Mouse (Mus musculus) forebrain, postnatal 0 days (tissue): ENCODE results near the gene Hoxd1. TPM values are rescaled to one million over a fixed set of nuclear protein-coding genes. Genes with fewer than 3 reads are reported as not detected.

Experiments used
- ATAC-seq: fragments of 200-750 bp; cut with Nextera tagmentation; 2 replicates; pipeline ENCODE4 v1.8.0; 2017; ENCODE audit warnings: mild to moderate bottlenecking, moderate library complexity
- DNase-seq: peaks from one replicate; pipeline ENCODE4 v3.0.0-alpha.2; 2015
- H3K27ac ChIP-seq: fragments of 300-500 bp; sonication (generic); 2 replicates; pipeline ENCODE4 v1.5.1; 2014; ENCODE audit warnings: low read depth, mild to moderate bottlenecking, antibody characterized with exemption, low read length, moderate library complexity, mixed read lengths
- H3K27me3 ChIP-seq: fragments of 300-500 bp; sonication (generic); 2 replicates; pipeline ENCODE4 v1.6.1; 2014; ENCODE audit warnings: mild to moderate bottlenecking, low read length, mixed read lengths; ENCODE audit not compliant: insufficient read depth
- H3K36me3 ChIP-seq: fragments of 300-500 bp; sonication (generic); 2 replicates; pipeline ENCODE4 v1.6.1; 2014; ENCODE audit warnings: mild to moderate bottlenecking, moderate library complexity; ENCODE audit not compliant: insufficient read depth
- H3K4me1 ChIP-seq: fragments of 300-500 bp; sonication (generic); 2 replicates; pipeline ENCODE4 v1.6.1; 2014; ENCODE audit warnings: antibody characterized with exemption; ENCODE audit not compliant: insufficient read depth
- H3K4me2 ChIP-seq: fragments of 300-500 bp; sonication (generic); 2 replicates; pipeline ENCODE4 v1.6.1; 2014; ENCODE audit warnings: low read depth, mild to moderate bottlenecking, moderate library complexity
- H3K4me3 ChIP-seq: fragments of 300-500 bp; sonication (generic); 2 replicates; pipeline ENCODE4 v1.5.1; 2014; ENCODE audit warnings: low read depth, low read length, mixed read lengths
- H3K9ac ChIP-seq: fragments of 300-500 bp; sonication (generic); 2 replicates; pipeline ENCODE4 v1.6.1; 2014; ENCODE audit warnings: mild to moderate bottlenecking
- H3K9me3 ChIP-seq: fragments of 300-500 bp; sonication (generic); 2 replicates; pipeline ENCODE4 v1.6.1; 2016; ENCODE audit warnings: low read length
- CTCF ChIP-seq: sonication (generic); IDR thresholded peaks from 2 replicates; pipeline ENCODE4 v1.5.1; 2016; ENCODE audit warnings: antibody characterized with exemption, control low read depth, low read depth
- WGBS: fragments of 180-500 bp; shearing (Covaris S2); extraction: QIAGEN DNeasy Blood & Tissue Kit; methylation state at CpG from one replicate; pipeline ENCODE4 v1.1.7; 2014; 5-methylcytosine and 5-hydroxymethylcytosine counted together
- polyA plus RNA-seq: library from polyadenylated mRNA; unstranded; fragments of >200 nt; fragmentation: Nextera tagmentation; extraction: Ambion mirVana; gene quantifications from 2 replicates; pipeline ENCODE4 v1.2.1, GENCODE M21; 2015
- total RNA-seq: library from RNA; depleted of rRNA; stranded (reverse); fragments of >200 nt; gene quantifications from 2 replicates; pipeline ENCODE4 v1.2.3, GENCODE M21; 2014

Hoxd1 gene
- total and polyA plus RNA-seq, 2 experiments from 2014 or later: not detected

- H3K4me3 ChIP-seq: no peak overlapping the region
- ATAC-seq: no peak
- no peaks in the 10 kb centered on the region for H3K36me3 ChIP-seq
- WGBS: 2% methylated on average over 20 of the region's 20 CpGs
- H3K27ac ChIP-seq: no peak overlapping the region
- no peak for TF ChIP-seq CTCF
- no peak for DNase-seq
- peaks cover 85% of the 10 kb centered on the region for H3K27me3 ChIP-seq
- H3K9ac ChIP-seq: no peak overlapping the region
- no peak overlapping the region for H3K4me2 ChIP-seq
- no peaks in the 10 kb centered on the region for H3K9me3 ChIP-seq
- no peaks in the 10 kb centered on the region for H3K4me1 ChIP-seq
Measured at GRCm38 (mm10) chr2:74738623-74739475, 23.9 kb upstream of the Hoxd1 start.

GRCm38 (mm10) chr2:74739476-74739800 is 23.3 kb upstream of the Hoxd1 start:
- Histone ChIP-seq H3K4me1 (no peaks in the 10 kb centered on the region), H3K36me3 (no peaks in the 10 kb centered on the region), H3K27me3 (peaks cover 89% of the 10 kb centered on the region), H3K9me3 (no peaks in the 10 kb centered on the region), H3K9ac (no peak overlapping the region), H3K27ac (no peak overlapping the region), H3K4me2 (no peak overlapping the region), H3K4me3 (no peak overlapping the region)
- ATAC-seq (no peak), DNase-seq (no peak)
- 5% methylated on average over 2 of the region's 2 CpGs for WGBS
- no peak for TF ChIP-seq CTCF

DNA sequence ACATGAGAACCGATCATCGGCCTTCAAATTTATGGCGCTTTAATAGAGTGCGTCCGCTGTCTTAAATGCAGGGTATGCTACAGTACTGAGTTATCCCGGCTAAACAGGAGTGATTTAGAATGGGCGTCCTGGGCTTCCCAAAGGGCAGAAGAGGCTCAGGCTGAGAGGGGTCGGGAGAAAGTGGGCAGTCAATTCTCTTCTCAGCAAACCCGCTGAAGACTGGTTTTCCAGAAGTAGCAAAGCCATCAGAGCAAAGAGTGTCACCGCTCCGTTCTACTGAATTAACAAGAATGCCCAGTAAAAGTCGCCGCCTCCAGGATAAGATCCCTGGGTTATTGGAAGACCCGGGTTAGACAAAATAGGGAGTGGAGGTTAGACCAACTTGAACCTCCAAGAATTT is 22.9 kb upstream of the Hoxd1 start:
- Histone ChIP-seq H3K36me3 (no peaks in the 10 kb centered on the region), H3K27me3 (peaks cover 89% of the 10 kb centered on the region), H3K4me3 (no peak overlapping the region), H3K4me1 (no peaks in the 10 kb centered on the region), H3K9me3 (no peaks in the 10 kb centered on the region), H3K9ac (no peak overlapping the region), H3K4me2 (no peak overlapping the region), H3K27ac (no peak overlapping the region)
- WGBS: 3% methylated on average over 14 of the region's 14 CpGs
- no peak for ATAC-seq
- TF ChIP-seq CTCF: no peak
- no peak for DNase-seq

GRCm38 (mm10) chr2:74740311-74741091 is 22.3 kb upstream of the Hoxd1 start:
- no peak for TF ChIP-seq CTCF
- no peaks in the 10 kb centered on the region for H3K36me3 ChIP-seq
- DNase-seq: no peak

GRCm38 (mm10) chr2:74741252-74741978 is 21.4 kb upstream of the Hoxd1 start:
- no peak overlapping the region for H3K27ac ChIP-seq
- no peaks in the 10 kb centered on the region for H3K9me3 ChIP-seq
- no peak overlapping the region for H3K4me3 ChIP-seq
- no peak for TF ChIP-seq CTCF
- peaks cover 91% of the 10 kb centered on the region for H3K27me3 ChIP-seq
- WGBS: 23% methylated on average over 2 of the region's 3 CpGs
- H3K9ac ChIP-seq: no peak overlapping the region
- DNase-seq (no peak), ATAC-seq (no peak)
- H3K36me3 ChIP-seq: no peaks in the 10 kb centered on the region
- H3K4me2 ChIP-seq: no peak overlapping the region
- no peaks in the 10 kb centered on the region for H3K4me1 ChIP-seq

More at GRCm38 (mm10) chr2:74740311-74741091, 22.3 kb upstream of the Hoxd1 start:
- 2% methylated on average over 43 of the region's 43 CpGs for whole genome bisulfite sequencing
- no peak overlapping the region for H3K4me2 ChIP-seq
- H3K27ac ChIP-seq: no peak overlapping the region
- H3K9me3 ChIP-seq: no peaks in the 10 kb centered on the region
- peaks cover 91% of the 10 kb centered on the region for H3K27me3 ChIP-seq
- H3K4me3 ChIP-seq: no peak overlapping the region
- ATAC-seq: no peak
- no peak overlapping the region for H3K9ac ChIP-seq
- no peaks in the 10 kb centered on the region for H3K4me1 ChIP-seq

GRCm38 (mm10) chr2:74741979-74742277 is 20.9 kb upstream of the Hoxd1 start:
- no peak for TF ChIP-seq CTCF
- Histone ChIP-seq H3K9me3 (no peaks in the 10 kb centered on the region), H3K4me2 (no peak overlapping the region), H3K4me3 (no peak overlapping the region), H3K4me1 (no peaks in the 10 kb centered on the region), H3K27ac (no peak overlapping the region), H3K36me3 (no peaks in the 10 kb centered on the region), H3K9ac (no peak overlapping the region), H3K27me3 (peaks cover 91% of the 10 kb centered on the region)
- DNase-seq: no peak
- no peak for ATAC-seq
